Mouse (Mus musculus) neural tube, embryonic 14.5 days (tissue): ENCODE data around the gene Prl2c5. TPM values are rescaled to one million over a fixed set of nuclear protein-coding genes. Genes with fewer than 3 reads are reported as not detected.

Source experiments
- polyA plus RNA-seq: library from polyadenylated mRNA; unstranded; fragments of >200 nt; fragmentation: Nextera tagmentation; extraction: Ambion mirVana; gene quantifications from 2 replicates; pipeline ENCODE4 v1.2.1, GENCODE M21; 2014

Prl2c5 gene
- polyA plus RNA-seq, 1 experiment from 2014 or later: not detected

Other genes starting within 250 kb of the Prl2c5 start
- gene Prl2c2, start 177.3 kb upstream of the Prl2c5 start, polyA plus RNA-seq: 0.39 TPM in 1 of 2 replicates, not detected in the other
- gene Gpr137b, start 211.3 kb downstream of the Prl2c5 start, polyA plus RNA-seq: 28.4 and 32.3 TPM in 2 replicates